Comparison of ENCODE assay signal across 13 mouse cellular contexts in the genomic region with DNA sequence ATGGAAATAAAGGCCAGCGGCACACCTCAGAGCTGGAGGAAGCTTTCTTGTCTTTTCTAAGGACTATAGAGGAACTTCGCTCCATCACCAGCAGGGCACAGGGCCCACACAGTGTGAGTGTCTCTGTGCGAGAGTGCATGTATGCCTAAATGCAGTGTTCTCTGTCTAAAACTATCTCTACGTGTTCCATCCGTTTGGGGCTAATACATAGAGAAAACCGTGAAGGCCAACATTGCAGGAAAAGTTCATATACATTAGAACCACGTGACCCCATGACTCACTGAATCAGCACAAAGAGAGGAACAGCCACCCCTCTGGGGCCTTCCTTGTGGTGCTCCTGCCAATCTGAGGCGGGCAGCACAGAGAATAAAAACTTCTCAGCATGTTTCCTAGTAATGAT.
DNase-seq lines count a peak whose midpoint lies in the region; ATAC-seq lines count a peak whose summit lies in the region.
"Had no signal": no experiment of that assay in that cellular context is flagged by ENCODE, and none has a peak within 500 bp of the region (broad histone marks: within the 10 kb centered on the region; RNA-seq: fewer than 3 reads in every experiment).

No protein-coding gene starts in this region.

- no peak overlapping the region for H3K4me3 ChIP-seq in hindbrain, embryonic 10.5 days
- H3K4me3 ChIP-seq in hindbrain, embryonic 16.5 days (ENCODE audit: low read length), result no peak overlapping the region
- no peak overlapping the region for H3K4me3 ChIP-seq in hindbrain, embryonic 15.5 days
- no peak overlapping the region for H3K4me3 ChIP-seq in midbrain, embryonic 15.5 days
- H3K4me3 ChIP-seq: layer of hippocampus, adult 2 months had no signal

- WGBS in hindbrain, embryonic 10.5 days, result 50% methylated on average over 8 of the region's 8 CpGs
- WGBS in hindbrain, embryonic 16.5 days, result 32% methylated on average over 8 of the region's 8 CpGs
- 31% methylated on average over 8 of the region's 8 CpGs for WGBS in hindbrain, embryonic 15.5 days
- 30% methylated on average over 8 of the region's 8 CpGs for WGBS in midbrain, embryonic 15.5 days

- peak overlapping the region; percentile 77 for H3K27ac ChIP-seq in hindbrain, embryonic 10.5 days
- H3K27ac ChIP-seq in hindbrain, embryonic 16.5 days (ENCODE audit: low read depth, low read length), result no peak overlapping the region
- H3K27ac ChIP-seq in hindbrain, embryonic 15.5 days (replicated peaks), result no peak overlapping the region
- H3K27ac ChIP-seq in midbrain, embryonic 15.5 days, result peak overlapping the region; percentile 37; the same call in 1 of the 2 replicates
- H3K27ac ChIP-seq: layer of hippocampus, adult 2 months had no signal

- H3K36me3 ChIP-seq in hindbrain, embryonic 10.5 days, result no peaks in the 10 kb centered on the region
- H3K36me3 ChIP-seq in hindbrain, embryonic 16.5 days (ENCODE audit: control insufficient read depth, insufficient read depth, low read length), result no peaks in the 10 kb centered on the region
- H3K36me3 ChIP-seq in hindbrain, embryonic 15.5 days, result no peaks in the 10 kb centered on the region
- no peaks in the 10 kb centered on the region for H3K36me3 ChIP-seq in midbrain, embryonic 15.5 days (replicated peaks)

- no peak overlapping the region for H3K4me2 ChIP-seq in hindbrain, embryonic 16.5 days (ENCODE audit: low read length)
- H3K4me2 ChIP-seq in hindbrain, embryonic 15.5 days, result no peak overlapping the region
- no peak overlapping the region for H3K4me2 ChIP-seq in midbrain, embryonic 15.5 days

- H3K4me1 ChIP-seq in hindbrain, embryonic 10.5 days (replicated peaks), result peaks cover 13% of the 10 kb centered on the region
- H3K4me1 ChIP-seq in hindbrain, embryonic 16.5 days (ENCODE audit: control insufficient read depth, insufficient read depth, low read depth, low read length), result peaks cover 6% of the 10 kb centered on the region
- H3K4me1 ChIP-seq in hindbrain, embryonic 15.5 days (replicated peaks), result peaks cover 17% of the 10 kb centered on the region
- H3K4me1 ChIP-seq in midbrain, embryonic 15.5 days, result peaks cover 17% of the 10 kb centered on the region

- no peaks in the 10 kb centered on the region for H3K9me3 ChIP-seq in hindbrain, embryonic 10.5 days
- no peaks in the 10 kb centered on the region for H3K9me3 ChIP-seq in hindbrain, embryonic 16.5 days (ENCODE audit: control insufficient read depth, low read length)
- no peaks in the 10 kb centered on the region for H3K9me3 ChIP-seq in hindbrain, embryonic 15.5 days
- no peaks in the 10 kb centered on the region for H3K9me3 ChIP-seq in midbrain, embryonic 15.5 days

- H3K9ac ChIP-seq in hindbrain, embryonic 16.5 days (ENCODE audit: low read depth, low read length), result no peak overlapping the region
- H3K9ac ChIP-seq in hindbrain, embryonic 15.5 days, result no peak overlapping the region
- no peak overlapping the region for H3K9ac ChIP-seq in midbrain, embryonic 15.5 days

- no peak for DNase-seq in hindbrain, embryonic 10.5 days (ENCODE audit: low spot score)
- no peak for DNase-seq in thymus, postnatal 0 days (ENCODE audit: low spot score)
- DNase-seq in urinary bladder, postnatal 25 days (ENCODE audit: low spot score), result no peak
- DNase-seq in right cerebral cortex, postnatal 10 days (ENCODE audit: low spot score in 2 of 2), result no peak
- DNase-seq: adrenal gland, adult 8-10 months; kidney, adult 18-20 months; left cerebral cortex, postnatal 4 days; thymus, postnatal 14 days had no signal

- no peaks in the 10 kb centered on the region for H3K27me3 ChIP-seq in hindbrain, embryonic 10.5 days (ENCODE audit: insufficient read depth, poor library complexity, severe bottlenecking)
- no peaks in the 10 kb centered on the region for H3K27me3 ChIP-seq in hindbrain, embryonic 16.5 days (replicated peaks; ENCODE audit: control insufficient read depth, insufficient read depth, low read length)
- H3K27me3 ChIP-seq in hindbrain, embryonic 15.5 days, result no peaks in the 10 kb centered on the region; the same call in 1 of the 2 replicates
- no peaks in the 10 kb centered on the region for H3K27me3 ChIP-seq in midbrain, embryonic 15.5 days (replicated peaks)
- H3K27me3 ChIP-seq: Patski had no signal

- ATAC-seq in hindbrain, embryonic 16.5 days, result no peak
- ATAC-seq in hindbrain, embryonic 15.5 days (ENCODE audit: low FRiP score, low read depth), result peak; percentile 51; the same call in 1 of the 2 replicates
- peak; percentile 50; the same call in 1 of the 2 replicates for ATAC-seq in midbrain, embryonic 15.5 days (replicated peaks)
- ATAC-seq: Patski had no signal

Comparison
In these comparisons a context has a peak if more than half of its experiments do, and no peak if none do; other contexts are left out.
1. H3K27ac ChIP-seq: peak in hindbrain, embryonic 10.5 days (single experiment) and midbrain, embryonic 15.5 days (single experiment); none in hindbrain, embryonic 16.5 days (single experiment) and hindbrain, embryonic 15.5 days (single experiment).